14 mouse cellular contexts compared by ENCODE assay signal in genomic region chr13:16715296-16715960, GRCm38 (mm10).
A peak's percentile ranks its signal among the peaks of the same experiment; 100 is the strongest.
DNase-seq lines count a peak whose midpoint lies in the region; ATAC-seq and TF ChIP-seq lines count a peak whose summit lies in the region.
"Had no signal": no experiment of that assay in that cellular context is flagged by ENCODE, and none has a peak within 500 bp of the region (broad histone marks: within the 10 kb centered on the region; RNA-seq: fewer than 3 reads in every experiment).

No protein-coding gene starts in this region.

- no peak for ATAC-seq in kidney, postnatal 0 days (replicated peaks; ENCODE audit: low FRiP score, low read depth)
- ATAC-seq in frontal cortex, adult (ENCODE audit: low TSS enrichment): no peak
- ATAC-seq: CD4-positive, CD25-positive, alpha-beta regulatory T cell, adult 4 months; forebrain, embryonic 14.5 days had no signal

- H3K4me2 ChIP-seq in kidney, postnatal 0 days (ENCODE audit: low read length): no peak overlapping the region
- H3K4me2 ChIP-seq: hindbrain, embryonic 13.5 days; limb, embryonic 12.5 days had no signal

- no peaks in the 10 kb centered on the region for H3K9me3 ChIP-seq in kidney, postnatal 0 days (replicated peaks; ENCODE audit: low read length)
- H3K9me3 ChIP-seq: hindbrain, embryonic 13.5 days; limb, embryonic 12.5 days; midbrain, embryonic 10.5 days had no signal

- H3K27me3 ChIP-seq in kidney, postnatal 0 days (ENCODE audit: insufficient read depth, low read length): no peaks in the 10 kb centered on the region
- H3K27me3 ChIP-seq: hindbrain, embryonic 13.5 days; limb, embryonic 12.5 days had no signal

- no peak overlapping the region for H3K9ac ChIP-seq in kidney, postnatal 0 days (ENCODE audit: low read depth, low read length)
- H3K9ac ChIP-seq: hindbrain, embryonic 13.5 days; limb, embryonic 12.5 days had no signal

- WGBS in kidney, postnatal 0 days: 53% methylated on average over 5 of the region's 5 CpGs

- H3K4me1 ChIP-seq in kidney, postnatal 0 days (replicated peaks; ENCODE audit: insufficient read depth, low read length): no peaks in the 10 kb centered on the region

- H3K27ac ChIP-seq in kidney, postnatal 0 days: no peak overlapping the region
- H3K27ac ChIP-seq: hindbrain, embryonic 13.5 days; limb, embryonic 12.5 days; midbrain, embryonic 10.5 days had no signal

- H3K36me3 ChIP-seq in kidney, postnatal 0 days (ENCODE audit: insufficient read depth, low read length): no peaks in the 10 kb centered on the region
- H3K36me3 ChIP-seq: hindbrain, embryonic 13.5 days; limb, embryonic 12.5 days; midbrain, embryonic 10.5 days had no signal

- no peak for TF ChIP-seq CTCF in kidney, postnatal 0 days (IDR thresholded peaks at IDR 0.05; ENCODE audit: low read depth)

- intact Hi-C loops in heart, postnatal 10 days (cut with DNase I): no loop called here
- intact Hi-C loops in left cerebral cortex, postnatal 10 days (cut with DNase I): no loop called here
- intact Hi-C loops in left cerebral cortex, postnatal 25 days (cut with DNase I): no loop called here

- H3K4me3 ChIP-seq in kidney, postnatal 0 days (replicated peaks; ENCODE audit: low read depth, low read length): no peak overlapping the region
- H3K4me3 ChIP-seq: hindbrain, embryonic 13.5 days; limb, embryonic 12.5 days; midbrain, embryonic 10.5 days had no signal

- peak; percentile 52 for DNase-seq in kidney, postnatal 0 days (ENCODE audit: low spot score)
- no peak for DNase-seq in kidney, postnatal 14 days
- DNase-seq in gonadal fat pad, adult 2 months (ENCODE audit: low read depth): peak; percentile 40
- DNase-seq in heart, postnatal 10 days: peak; percentile 69 to 74
- peak; percentile 20 for DNase-seq in skeletal muscle tissue, adult 2 months (ENCODE audit: low read depth, low spot score)
- no peak for DNase-seq in left cerebral cortex, postnatal 10 days (ENCODE audit: extremely low spot score in 1 of 2, low spot score in 2 of 2)
- DNase-seq in left cerebral cortex, postnatal 25 days (ENCODE audit: low spot score in 2 of 2): no peak
- DNase-seq: kidney, postnatal 36 days had no signal

Comparison
In these comparisons a context has a peak if more than half of its experiments do, and no peak if none do; other contexts are left out.
1. DNase-seq: peak in kidney, postnatal 0 days (single experiment), gonadal fat pad, adult 2 months (single experiment), heart, postnatal 10 days (2 of 2) and skeletal muscle tissue, adult 2 months (single experiment); none in kidney, postnatal 14 days (single experiment), left cerebral cortex, postnatal 10 days (0 of 2) and left cerebral cortex, postnatal 25 days (0 of 2).